Mouse (Mus musculus): ENCODE results near the gene Arl5b. TPM values are rescaled to one million over a fixed set of nuclear protein-coding genes. Genes with fewer than 3 reads are reported as not detected.

The Arl5b gene
- 43.4 and 47.2 TPM in 2 replicates for polyA plus RNA-seq (2014; fragmentation: Nextera tagmentation; extraction: Ambion mirVana)

DNA sequence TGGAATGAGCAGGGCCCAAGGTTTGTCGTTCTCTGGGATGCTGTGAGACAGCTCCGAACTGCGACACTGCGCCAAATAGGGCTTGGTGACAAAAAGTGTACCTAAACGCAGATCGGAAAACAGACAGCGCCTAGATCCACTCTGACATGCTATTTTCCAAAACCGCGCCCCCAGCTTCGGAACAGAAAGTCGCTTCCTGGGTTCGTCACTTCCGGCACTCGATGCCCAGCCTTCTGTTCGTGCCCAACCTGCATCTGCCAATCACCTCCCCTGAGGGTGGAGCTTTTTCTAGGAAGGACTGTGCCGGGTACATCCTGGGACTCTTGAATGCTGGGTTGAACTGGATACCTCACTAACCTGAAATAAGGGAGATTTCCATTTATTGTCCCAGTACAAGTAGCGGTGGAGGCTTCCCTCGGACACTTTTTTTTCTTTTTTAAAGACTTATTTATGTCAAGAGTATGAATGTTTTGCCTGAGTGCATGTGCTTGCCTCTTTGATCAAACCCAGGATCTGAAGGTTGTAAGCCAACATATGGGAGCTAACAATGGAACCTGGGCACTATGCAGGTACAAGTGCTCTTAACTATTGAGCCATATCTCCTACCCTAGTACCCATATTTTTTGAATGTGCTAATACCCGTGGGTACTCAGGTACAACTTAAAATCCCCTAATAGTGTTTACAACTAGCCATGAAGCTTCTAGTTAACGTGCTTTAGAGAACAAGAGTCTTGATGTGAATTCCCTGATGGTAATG, at the start of gene Arl5b:
Gene Arl5b, plus strand, starts transcription at position 279 of the 757 bp plus-strand sequence.
- peak within 1 kb of the TSS; percentile 66 for H3K4me2 ChIP-seq (ENCODE audit: low read length)
- H3K36me3 ChIP-seq (ENCODE audit: control insufficient read depth, insufficient read depth, low read length): no peaks in the 10 kb centered on the region
- peaks cover 6% of the 10 kb centered on the region; the same call in 1 of the 2 replicates for H3K4me1 ChIP-seq (ENCODE audit: control insufficient read depth, insufficient read depth, low read length)
- peak within 1 kb of the TSS; percentile 66 for H3K9ac ChIP-seq (replicated peaks; ENCODE audit: low read length)
- peak within 1 kb of the TSS; percentile 60 for H3K4me3 ChIP-seq (replicated peaks; ENCODE audit: low read depth, low read length)
- no peaks in the 10 kb centered on the region for H3K9me3 ChIP-seq (ENCODE audit: control insufficient read depth, low read length)
- WGBS: 9% methylated on average over 20 of the region's 20 CpGs
- DNase-seq (peak; percentile 97), ATAC-seq (ENCODE audit: low FRiP score, low TSS enrichment) (peak; percentile 98)
- H3K27ac ChIP-seq (replicated peaks; ENCODE audit: low read depth, low read length): peak within 1 kb of the TSS; percentile 61
- H3K27me3 ChIP-seq (ENCODE audit: control insufficient read depth, insufficient read depth, low read length): no peaks in the 10 kb centered on the region

GRCm38 (mm10) chr2:15007531-15007930, 41.7 kb upstream of the Arl5b start:
- Histone ChIP-seq H3K4me1 (ENCODE audit: control insufficient read depth, insufficient read depth, low read length) (no peaks in the 10 kb centered on the region), H3K9me3 (ENCODE audit: control insufficient read depth, low read length) (no peaks in the 10 kb centered on the region), H3K9ac (replicated peaks; ENCODE audit: low read length) (no peak overlapping the region), H3K4me2 (ENCODE audit: low read length) (no peak overlapping the region), H3K4me3 (replicated peaks; ENCODE audit: low read depth, low read length) (no peak overlapping the region), H3K27me3 (ENCODE audit: control insufficient read depth, insufficient read depth, low read length) (no peaks in the 10 kb centered on the region), H3K36me3 (ENCODE audit: control insufficient read depth, insufficient read depth, low read length) (0 out of 2 replicates have a peak, but pooled peaks cover 3% of the 10 kb centered on the region), H3K27ac (replicated peaks; ENCODE audit: low read depth, low read length) (no peak overlapping the region)
- WGBS: 83% methylated on average over 3 of the region's 3 CpGs
- DNase-seq (no peak), ATAC-seq (ENCODE audit: low FRiP score, low TSS enrichment) (no peak)

GRCm38 (mm10) chr2:15008072-15008471, 41.1 kb upstream of the Arl5b start:
- Histone ChIP-seq H3K4me1 (ENCODE audit: control insufficient read depth, insufficient read depth, low read length) (no peaks in the 10 kb centered on the region), H3K36me3 (ENCODE audit: control insufficient read depth, insufficient read depth, low read length) (0 out of 2 replicates have a peak, but pooled peaks cover 3% of the 10 kb centered on the region), H3K4me3 (replicated peaks; ENCODE audit: low read depth, low read length) (no peak overlapping the region), H3K27me3 (ENCODE audit: control insufficient read depth, insufficient read depth, low read length) (no peaks in the 10 kb centered on the region), H3K4me2 (ENCODE audit: low read length) (no peak overlapping the region), H3K9me3 (ENCODE audit: control insufficient read depth, low read length) (no peaks in the 10 kb centered on the region), H3K9ac (replicated peaks; ENCODE audit: low read length) (no peak overlapping the region), H3K27ac (replicated peaks; ENCODE audit: low read depth, low read length) (no peak overlapping the region)
- DNase-seq: no peak
- no peak for ATAC-seq (ENCODE audit: low FRiP score, low TSS enrichment)
- 83% methylated on average over 1 of the region's 1 CpGs for WGBS

DNA sequence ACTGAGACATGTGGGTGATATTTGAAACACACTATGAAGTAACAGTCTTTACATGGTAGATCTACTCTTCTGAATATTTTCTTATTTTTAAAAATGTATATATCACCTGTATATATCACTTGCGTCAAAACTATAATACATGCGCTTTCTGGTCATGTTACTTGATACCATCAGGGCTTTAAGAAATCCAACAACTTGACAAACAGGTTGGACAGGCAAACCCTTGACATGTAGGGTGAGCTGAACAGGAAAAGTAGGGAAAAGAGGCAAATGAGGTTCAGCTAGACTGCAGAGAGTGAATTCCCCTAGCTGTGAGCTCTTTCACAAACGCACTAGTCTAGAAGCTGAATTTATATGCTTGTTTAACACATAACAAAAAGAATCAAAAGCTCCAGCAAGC, 22.4 kb upstream of the Arl5b start:
- ATAC-seq (ENCODE audit: low FRiP score, low TSS enrichment) (no peak), DNase-seq (no peak)
- H3K4me1 ChIP-seq (ENCODE audit: control insufficient read depth, insufficient read depth, low read length): no peaks in the 10 kb centered on the region
- H3K9me3 ChIP-seq (ENCODE audit: control insufficient read depth, low read length): no peaks in the 10 kb centered on the region
- peaks cover 10% of the 10 kb centered on the region; the same call in 1 of the 2 replicates for H3K36me3 ChIP-seq (ENCODE audit: control insufficient read depth, insufficient read depth, low read length)
- no peak overlapping the region for H3K27ac ChIP-seq (replicated peaks; ENCODE audit: low read depth, low read length)
- H3K9ac ChIP-seq (replicated peaks; ENCODE audit: low read length): no peak overlapping the region
- no peaks in the 10 kb centered on the region for H3K27me3 ChIP-seq (ENCODE audit: control insufficient read depth, insufficient read depth, low read length)
- H3K4me2 ChIP-seq (ENCODE audit: low read length): no peak overlapping the region
- WGBS: 95% methylated on average over 3 of the region's 3 CpGs
- H3K4me3 ChIP-seq (replicated peaks; ENCODE audit: low read depth, low read length): no peak overlapping the region

GRCm38 (mm10) chr2:15027816-15028215, 21.4 kb upstream of the Arl5b start:
- Histone ChIP-seq H3K36me3 (ENCODE audit: control insufficient read depth, insufficient read depth, low read length) (peaks cover 12% of the 10 kb centered on the region; the same call in 1 of the 2 replicates), H3K4me3 (replicated peaks; ENCODE audit: low read depth, low read length) (no peak overlapping the region), H3K27ac (replicated peaks; ENCODE audit: low read depth, low read length) (no peak overlapping the region), H3K27me3 (ENCODE audit: control insufficient read depth, insufficient read depth, low read length) (no peaks in the 10 kb centered on the region), H3K4me2 (ENCODE audit: low read length) (no peak overlapping the region), H3K9ac (replicated peaks; ENCODE audit: low read length) (no peak overlapping the region), H3K9me3 (ENCODE audit: control insufficient read depth, low read length) (no peaks in the 10 kb centered on the region), H3K4me1 (ENCODE audit: control insufficient read depth, insufficient read depth, low read length) (no peaks in the 10 kb centered on the region)
- no peak for DNase-seq
- 82% methylated on average over 1 of the region's 1 CpGs for WGBS
- ATAC-seq (ENCODE audit: low FRiP score, low TSS enrichment): no peak

DNA sequence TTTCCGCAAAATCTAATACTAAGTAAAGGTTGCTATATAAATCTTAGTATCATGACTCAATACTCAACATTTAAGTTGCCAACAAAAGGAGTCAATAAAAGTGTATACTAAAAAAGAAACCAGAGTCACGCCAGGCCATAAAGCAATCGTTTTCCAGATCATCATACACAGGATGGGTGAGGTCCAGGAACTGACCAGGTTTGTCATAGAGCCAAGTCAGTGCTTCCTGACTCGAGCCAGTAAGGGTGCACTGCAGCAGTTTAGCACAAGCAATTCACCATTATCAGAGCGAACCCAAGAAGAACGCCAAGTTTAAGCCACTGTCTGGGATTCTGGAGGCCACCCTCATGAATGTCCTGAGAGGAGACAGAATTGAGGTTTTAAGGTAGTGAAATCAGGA, 10.5 kb upstream of the Arl5b start:
- no peak overlapping the region for H3K27ac ChIP-seq (replicated peaks; ENCODE audit: low read depth, low read length)
- DNase-seq (no peak), ATAC-seq (ENCODE audit: low FRiP score, low TSS enrichment) (no peak)
- no peaks in the 10 kb centered on the region for H3K4me1 ChIP-seq (ENCODE audit: control insufficient read depth, insufficient read depth, low read length)
- peaks cover 17% of the 10 kb centered on the region; the same call in 1 of the 2 replicates for H3K36me3 ChIP-seq (ENCODE audit: control insufficient read depth, insufficient read depth, low read length)
- WGBS: 94% methylated on average over 6 of the region's 6 CpGs
- no peak overlapping the region for H3K4me3 ChIP-seq (replicated peaks; ENCODE audit: low read depth, low read length)
- no peaks in the 10 kb centered on the region for H3K27me3 ChIP-seq (ENCODE audit: control insufficient read depth, insufficient read depth, low read length)
- H3K9ac ChIP-seq (replicated peaks; ENCODE audit: low read length): no peak overlapping the region
- no peaks in the 10 kb centered on the region for H3K9me3 ChIP-seq (ENCODE audit: control insufficient read depth, low read length)
- no peak overlapping the region for H3K4me2 ChIP-seq (ENCODE audit: low read length)

DNA sequence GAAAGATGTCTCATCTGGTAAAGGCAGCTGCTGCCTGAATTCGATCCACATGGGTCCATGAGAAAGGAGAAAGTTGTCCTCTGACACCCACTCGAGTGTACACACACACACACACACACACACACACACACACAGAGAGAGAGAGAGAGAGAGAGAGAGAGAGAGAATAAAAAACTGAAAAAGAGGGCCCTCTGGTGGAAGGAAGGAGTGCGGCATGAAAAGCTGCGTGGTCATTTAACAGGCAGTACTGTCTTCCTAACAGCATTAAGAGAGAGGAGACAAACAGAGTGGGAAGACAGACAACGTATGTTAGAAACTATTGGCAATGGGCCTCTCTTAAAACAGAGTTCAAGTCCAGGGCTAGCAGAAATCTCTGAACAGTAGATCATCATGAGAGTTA, 8.9 kb upstream of the Arl5b start:
- H3K36me3 ChIP-seq (ENCODE audit: control insufficient read depth, insufficient read depth, low read length): peaks cover 17% of the 10 kb centered on the region; the same call in 1 of the 2 replicates
- H3K9ac ChIP-seq (replicated peaks; ENCODE audit: low read length): no peak overlapping the region
- no peaks in the 10 kb centered on the region for H3K4me1 ChIP-seq (ENCODE audit: control insufficient read depth, insufficient read depth, low read length)
- no peak overlapping the region for H3K4me3 ChIP-seq (replicated peaks; ENCODE audit: low read depth, low read length)
- no peaks in the 10 kb centered on the region for H3K9me3 ChIP-seq (ENCODE audit: control insufficient read depth, low read length)
- DNase-seq (peak; percentile 36), ATAC-seq (ENCODE audit: low FRiP score, low TSS enrichment) (no peak)
- H3K4me2 ChIP-seq (ENCODE audit: low read length): no peak overlapping the region
- 58% methylated on average over 5 of the region's 5 CpGs for WGBS
- H3K27ac ChIP-seq (replicated peaks; ENCODE audit: low read depth, low read length): no peak overlapping the region
- H3K27me3 ChIP-seq (ENCODE audit: control insufficient read depth, insufficient read depth, low read length): no peaks in the 10 kb centered on the region

GRCm38 (mm10) chr2:15054496-15054895, 5.3 kb downstream of the Arl5b start:
- Histone ChIP-seq H3K9me3 (ENCODE audit: control insufficient read depth, low read length) (no peaks in the 10 kb centered on the region), H3K36me3 (ENCODE audit: control insufficient read depth, insufficient read depth, low read length) (no peaks in the 10 kb centered on the region), H3K27me3 (ENCODE audit: control insufficient read depth, insufficient read depth, low read length) (no peaks in the 10 kb centered on the region), H3K4me1 (ENCODE audit: control insufficient read depth, insufficient read depth, low read length) (peaks cover 12% of the 10 kb centered on the region), H3K9ac (replicated peaks; ENCODE audit: low read length) (peak overlapping the region; percentile 98), H3K4me3 (replicated peaks; ENCODE audit: low read depth, low read length) (peak overlapping the region; percentile 92), H3K27ac (replicated peaks; ENCODE audit: low read depth, low read length) (peak overlapping the region; percentile 98), H3K4me2 (ENCODE audit: low read length) (peak overlapping the region; percentile 76)
- WGBS: 22% methylated on average over 10 of the region's 10 CpGs
- DNase-seq (no peak), ATAC-seq (ENCODE audit: low FRiP score, low TSS enrichment) (peak; percentile 21)
